Mouse (Mus musculus): ENCODE data around the gene Gm44965.

Gene Gm44965

GRCm38 (mm10) chr6:48650041-48650440 lies 56.3 kb downstream of the Gm44965 start:
- in situ Hi-C loops (cut with MboI, MseI) = no loop called here

DNA sequence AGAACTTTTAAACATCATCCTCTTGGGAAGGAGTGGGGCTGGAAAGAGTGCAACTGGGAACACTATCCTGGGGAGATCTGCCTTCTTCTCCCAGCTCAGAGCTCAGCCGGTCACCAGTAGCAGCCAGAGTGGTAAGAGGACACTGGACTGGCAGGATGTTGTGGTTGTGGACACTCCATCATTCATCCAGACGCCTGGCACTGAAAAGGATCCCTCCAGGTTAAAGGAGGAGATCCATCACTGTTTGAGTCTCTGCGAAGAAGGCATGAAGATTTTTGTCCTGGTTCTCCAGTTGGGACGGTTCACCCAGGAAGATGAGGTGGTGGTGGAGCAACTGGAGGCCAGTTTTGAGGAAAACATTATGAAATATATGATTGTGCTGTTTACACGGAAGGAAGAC lies 65.0 kb downstream of the Gm44965 start:
- in situ Hi-C loops (cut with MboI, MseI) = no loop called here

GRCm38 (mm10) chr6:48664750-48665149 lies 71.0 kb downstream of the Gm44965 start:
- in situ Hi-C loops (cut with MboI, MseI) = no loop called here

GRCm38 (mm10) chr6:48665471-48665870 lies 71.7 kb downstream of the Gm44965 start:
- in situ Hi-C loops (cut with MboI, MseI) = no loop called here

GRCm38 (mm10) chr6:48666159-48666586 lies 72.4 kb downstream of the Gm44965 start:
- in situ Hi-C loops (cut with MboI, MseI) = no loop called here

DNA sequence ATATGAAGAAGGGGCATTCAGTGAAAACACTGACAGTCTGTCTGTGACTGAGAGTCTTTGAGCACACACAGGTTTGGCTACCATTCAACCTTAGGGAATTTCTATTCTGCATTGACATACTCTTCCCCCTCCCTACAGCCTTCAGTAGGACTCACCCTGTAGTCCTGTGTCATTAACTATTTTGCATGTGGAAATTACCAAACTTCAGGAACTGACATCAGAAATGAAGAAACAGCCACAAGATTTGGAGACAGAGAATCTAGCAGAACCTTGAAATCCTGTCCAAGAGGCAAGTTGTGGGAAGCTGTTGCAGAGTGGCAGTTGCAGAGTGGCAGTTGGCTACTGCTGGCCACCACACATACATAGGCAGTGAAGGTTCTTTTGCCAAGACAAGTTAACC lies 74.3 kb downstream of the Gm44965 start:
- in situ Hi-C loops (cut with MboI, MseI) = no loop called here

Measured in T-helper 2 cell (primary cell).